Mouse (Mus musculus) retina, embryonic 14.5 days (tissue): Measurements from ENCODE around the gene Vgll4.

Experiments
- DNase-seq: peaks from one replicate; pipeline ENCODE4 v3.0.0-alpha.2; 2015; ENCODE audit warnings: low spot score

Vgll4 gene

DNA sequence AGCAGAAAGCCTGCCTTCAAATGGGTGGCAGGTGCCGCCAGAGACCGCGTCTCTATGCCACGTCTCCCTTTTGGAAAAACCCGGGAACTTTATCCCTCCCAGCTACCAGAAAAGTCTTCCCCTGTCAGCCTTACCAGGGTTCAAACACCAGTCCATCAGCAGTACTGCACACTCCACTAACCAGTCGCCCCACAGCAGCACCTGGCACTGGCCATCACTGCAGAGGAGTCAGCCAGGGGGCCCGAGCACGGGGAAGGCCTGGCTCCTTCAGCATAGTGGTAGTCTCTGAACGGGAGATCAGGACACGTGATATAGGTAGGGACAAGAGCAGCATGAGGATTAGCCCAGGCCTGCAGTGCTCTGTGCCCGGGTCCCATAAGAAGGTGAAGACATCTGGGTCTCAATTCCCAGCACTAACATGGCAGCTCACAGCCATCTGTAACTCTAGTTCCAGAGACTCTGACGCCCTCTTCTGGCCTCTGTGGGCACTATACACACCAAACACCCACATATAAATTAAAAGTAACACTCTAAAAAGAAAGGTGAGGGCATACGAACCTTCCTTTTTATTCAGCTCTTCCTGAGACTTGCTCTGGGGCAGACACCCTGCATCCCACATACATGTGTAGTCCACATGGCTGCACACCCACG lies 98.7 kb downstream of the Vgll4 start:
- DNase-seq = no peak

DNA sequence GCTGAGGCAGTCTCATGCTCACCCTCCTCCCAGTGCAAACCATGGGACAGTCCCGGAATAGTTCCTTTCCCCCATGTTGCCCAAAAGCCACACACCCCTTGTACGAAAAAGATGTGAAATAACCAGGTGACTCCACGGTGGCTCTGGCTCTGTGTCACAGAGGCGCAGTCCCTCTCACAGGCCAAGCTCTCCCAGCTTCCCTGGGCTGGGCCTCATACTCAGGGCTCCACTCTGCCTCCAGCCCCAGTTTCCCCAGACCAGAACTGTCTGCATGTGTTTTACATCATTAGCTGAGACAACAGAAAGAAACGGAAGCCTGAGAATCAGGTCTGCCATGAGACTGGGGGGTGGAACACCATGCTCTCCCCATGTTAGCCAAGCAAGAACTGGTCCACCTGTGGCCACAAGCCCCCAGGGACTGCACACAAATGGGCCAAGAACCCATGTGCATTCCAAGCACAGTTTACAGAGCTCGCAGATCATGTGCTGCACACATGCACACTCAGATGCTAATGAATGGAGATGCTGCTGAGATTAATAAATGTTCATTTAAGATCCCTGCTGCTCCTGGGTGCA lies 100.2 kb downstream of the Vgll4 start:
- no peak for DNase-seq

DNA sequence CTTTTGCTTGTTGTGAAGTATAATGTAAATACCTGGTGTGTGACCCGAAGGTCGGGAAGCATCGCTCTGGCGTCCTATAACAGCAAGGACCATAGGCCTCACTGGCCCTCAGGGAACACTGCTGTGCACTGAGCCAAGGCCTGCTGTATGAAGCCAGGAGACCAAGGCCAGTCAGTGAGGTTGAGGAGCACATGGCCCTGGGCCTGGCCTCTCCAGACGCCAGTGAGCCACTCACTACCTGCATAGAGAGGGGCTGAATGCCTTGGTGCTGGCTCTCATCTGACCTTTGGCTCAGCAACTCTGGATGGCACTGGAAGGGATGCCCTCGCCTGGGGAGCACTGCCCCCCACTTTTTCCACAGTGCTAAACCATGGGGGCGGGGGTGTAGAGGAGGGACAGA lies 101.1 kb downstream of the Vgll4 start:
- no peak for DNase-seq

DNA sequence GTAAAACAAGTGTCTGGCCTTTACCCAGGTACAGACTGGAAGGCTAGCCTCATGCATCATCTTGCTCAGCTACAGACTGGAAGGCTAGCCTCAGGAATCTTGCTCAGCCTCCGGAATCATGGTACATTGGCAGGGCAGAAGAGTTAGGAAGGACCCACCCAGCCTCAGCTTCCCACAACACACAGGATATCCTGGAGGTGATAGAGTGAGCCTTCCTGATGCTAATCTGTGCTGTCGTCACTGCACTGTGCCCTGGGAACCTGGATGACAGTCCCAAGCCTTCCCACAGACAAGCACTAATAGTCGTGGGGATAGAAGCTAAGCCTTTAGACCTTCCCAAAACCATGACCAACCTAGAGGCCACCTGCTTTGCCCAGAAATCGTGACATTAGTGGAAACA lies 103.2 kb downstream of the Vgll4 start:
- DNase-seq = no peak

DNA sequence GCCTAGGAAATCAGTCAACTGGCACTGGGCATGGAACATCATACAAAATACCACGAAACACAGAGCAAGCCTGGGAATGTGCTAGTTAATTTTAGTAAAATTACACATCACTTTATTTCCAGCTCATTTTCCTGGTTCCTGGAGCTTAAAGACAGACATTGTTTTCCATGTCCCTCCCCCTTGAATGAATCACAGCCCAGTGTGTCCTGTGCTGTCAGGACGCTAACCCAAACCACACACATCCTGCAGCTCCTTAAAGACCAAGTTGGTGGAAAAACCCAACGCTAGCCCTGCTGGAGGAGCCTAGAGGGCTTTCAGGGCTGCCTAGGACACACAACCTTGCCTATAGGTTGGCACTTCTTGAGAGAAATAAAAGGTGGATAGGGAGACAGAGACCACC lies 103.7 kb downstream of the Vgll4 start:
- DNase-seq = no peak

DNA sequence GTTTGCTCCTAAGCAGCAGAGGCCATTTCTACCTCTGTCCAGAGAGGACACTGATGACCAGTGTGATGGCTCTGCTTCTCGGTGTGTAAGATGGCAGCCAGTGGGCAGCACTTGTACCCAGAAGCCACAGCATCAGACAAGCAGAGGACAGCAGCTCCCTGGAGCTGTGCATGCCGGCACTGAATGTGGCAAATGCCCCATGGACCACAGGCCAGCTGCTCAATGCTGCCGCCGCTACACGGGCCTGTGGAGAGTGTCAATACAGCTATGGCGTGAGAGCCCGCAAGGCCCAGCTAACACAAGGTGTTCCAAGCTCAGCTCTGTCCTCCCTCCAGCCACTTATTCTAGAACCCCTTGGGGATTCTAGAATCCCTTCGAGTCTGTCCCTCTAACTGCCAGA lies 105.4 kb downstream of the Vgll4 start:
- no peak for DNase-seq

DNA sequence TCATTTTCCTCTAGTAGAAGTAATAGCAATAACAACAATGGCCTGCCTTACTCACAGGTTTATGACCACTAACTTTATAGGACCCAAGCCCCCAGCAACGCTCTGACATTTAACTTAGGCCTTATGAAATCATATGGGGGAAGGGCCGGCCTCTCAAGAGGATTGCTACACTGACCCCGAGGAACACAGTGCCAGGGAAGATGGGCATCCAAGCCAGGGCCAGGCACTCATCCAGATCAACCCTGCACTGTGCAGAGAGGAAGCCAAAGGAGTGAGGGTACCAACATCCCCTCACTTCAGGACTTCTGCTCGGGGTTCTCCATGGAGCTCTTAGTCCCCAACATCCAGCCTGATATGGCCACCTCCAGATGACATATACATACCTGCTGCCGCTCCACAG lies 106.3 kb downstream of the Vgll4 start:
- no peak for DNase-seq

DNA sequence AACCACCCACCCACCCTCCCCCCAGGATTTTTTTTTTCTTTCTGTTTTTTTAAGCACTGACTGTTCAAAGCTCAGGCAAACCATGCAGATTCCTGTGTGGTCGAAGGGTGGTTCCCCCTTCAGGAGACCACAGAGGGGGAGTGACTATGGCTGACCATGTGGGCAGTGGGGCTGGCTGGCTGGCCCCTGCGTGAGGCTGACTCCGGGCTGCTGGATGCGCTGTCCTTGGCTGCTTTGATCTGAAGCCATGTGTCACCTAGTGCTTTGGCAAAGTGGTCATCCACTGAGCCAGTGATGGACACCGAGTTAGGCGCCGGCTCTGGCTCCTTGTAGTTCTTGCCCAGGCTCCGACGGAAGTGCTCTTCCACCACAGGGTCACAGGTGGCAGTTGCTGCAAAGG lies 107.7 kb downstream of the Vgll4 start:
- DNase-seq = no peak

DNA sequence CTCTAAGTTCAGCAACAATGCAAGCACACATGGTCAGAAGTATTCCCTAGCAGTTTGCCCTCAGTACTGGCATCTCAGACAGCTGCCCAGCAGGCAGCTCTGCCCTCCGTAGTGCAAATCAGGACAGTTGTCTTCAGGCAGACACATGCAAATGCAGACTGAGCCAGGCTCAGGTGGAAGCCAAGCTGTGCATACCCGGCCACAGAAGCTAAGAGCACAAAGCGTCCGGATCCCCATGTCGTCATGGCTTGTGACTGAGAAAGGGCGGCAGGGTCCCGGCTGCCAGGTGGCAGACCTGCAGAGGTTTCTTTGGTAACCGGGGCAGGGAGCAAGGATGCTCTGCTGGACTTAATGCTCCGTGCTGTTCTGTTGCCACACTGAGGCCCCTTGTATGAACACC lies 108.2 kb downstream of the Vgll4 start:
- DNase-seq = no peak

DNA sequence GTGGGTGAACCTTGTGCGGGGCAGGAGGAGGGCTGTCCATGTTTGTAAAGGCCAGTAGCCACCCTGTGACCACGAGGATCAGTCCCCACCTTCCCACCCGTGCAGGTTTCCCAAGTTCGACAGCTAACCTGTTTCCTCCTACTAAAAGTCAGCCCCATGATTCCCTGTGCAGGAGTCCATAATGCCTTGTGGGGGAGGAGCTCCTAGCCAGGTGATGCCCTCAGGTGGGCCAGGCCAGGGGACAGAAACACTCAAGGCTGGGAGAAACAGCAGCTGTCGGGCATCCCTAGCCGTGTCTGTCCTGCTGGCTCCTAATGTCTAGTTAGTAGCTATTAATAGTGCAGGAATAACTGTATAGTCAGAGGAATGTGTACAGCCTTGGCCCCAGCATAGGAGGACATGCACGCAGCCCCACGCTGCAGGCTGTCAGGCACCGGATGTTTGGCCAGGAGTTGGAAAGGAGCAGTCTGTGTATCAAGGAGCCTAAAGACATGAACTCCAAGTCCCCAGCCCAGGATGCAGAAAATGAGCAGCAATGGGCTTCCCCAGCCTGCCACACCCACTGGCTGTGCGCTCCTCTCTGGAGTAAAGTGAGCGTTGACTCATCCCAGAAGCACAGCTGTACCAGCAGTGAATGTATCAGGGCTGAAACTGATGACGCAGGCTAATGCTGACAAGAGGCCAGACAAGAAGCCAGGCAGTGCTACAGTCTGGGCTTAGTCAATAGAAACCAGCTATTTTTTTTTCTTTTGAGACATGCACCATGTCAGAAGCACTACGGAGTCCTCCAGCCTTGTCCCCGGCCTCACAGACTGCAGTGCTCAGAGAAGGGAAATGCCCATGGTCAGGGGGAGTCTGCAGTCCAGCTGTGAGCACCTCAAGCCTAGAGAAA lies 108.9 kb downstream of the Vgll4 start:
- DNase-seq = no peak

DNA sequence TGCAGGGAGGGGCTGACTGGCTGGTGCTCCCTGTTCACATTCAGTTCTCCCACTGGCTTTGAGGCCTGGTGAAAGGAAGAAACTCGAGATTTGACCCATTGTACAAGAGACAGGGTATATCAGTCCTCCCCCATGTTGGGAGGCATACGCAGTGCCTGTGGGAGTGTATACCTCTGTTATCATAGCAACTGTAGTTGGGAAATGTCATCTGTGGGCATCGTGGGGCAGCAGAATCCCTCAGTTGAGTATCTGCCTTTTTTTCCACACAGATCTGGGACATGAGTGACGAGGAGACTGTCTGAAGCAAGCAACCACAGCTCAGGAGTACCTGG lies 111.1 kb downstream of the Vgll4 start:
- no peak for DNase-seq

DNA sequence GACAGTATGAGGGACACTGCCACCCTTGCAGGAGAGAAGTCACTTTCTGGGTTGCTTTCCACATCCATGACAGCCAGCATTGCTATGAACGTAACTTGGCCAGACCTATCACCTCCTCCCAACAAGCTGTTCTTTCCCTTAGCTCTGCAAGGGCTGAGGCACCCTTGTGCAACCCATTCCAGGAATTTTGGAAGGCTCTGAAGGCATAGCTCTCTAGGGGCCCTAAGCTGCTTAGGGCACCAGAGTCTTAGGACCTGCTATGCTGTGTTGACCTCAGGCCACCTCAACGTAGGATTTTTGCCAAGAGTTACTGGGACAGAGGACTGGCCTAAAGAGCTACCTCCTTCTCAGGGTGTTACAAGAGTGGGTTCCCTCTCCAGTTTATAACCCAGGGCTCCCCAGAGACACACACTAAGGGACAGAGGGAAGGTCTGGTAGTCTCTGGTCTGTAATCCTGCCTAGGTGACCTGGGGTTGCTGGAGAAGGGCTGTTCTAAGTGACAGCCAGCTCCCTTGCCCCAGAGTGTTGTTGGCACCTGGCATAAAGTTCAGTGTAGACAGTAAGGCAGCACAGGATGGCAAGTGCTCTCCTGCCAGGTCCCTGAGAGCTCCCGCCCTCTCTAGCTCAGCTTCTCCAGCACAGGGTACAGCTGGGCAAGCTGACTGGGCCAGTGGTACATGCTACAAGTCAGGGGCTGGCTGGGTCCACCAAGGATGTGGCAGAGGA lies 111.6 kb downstream of the Vgll4 start:
- DNase-seq = no peak

DNA sequence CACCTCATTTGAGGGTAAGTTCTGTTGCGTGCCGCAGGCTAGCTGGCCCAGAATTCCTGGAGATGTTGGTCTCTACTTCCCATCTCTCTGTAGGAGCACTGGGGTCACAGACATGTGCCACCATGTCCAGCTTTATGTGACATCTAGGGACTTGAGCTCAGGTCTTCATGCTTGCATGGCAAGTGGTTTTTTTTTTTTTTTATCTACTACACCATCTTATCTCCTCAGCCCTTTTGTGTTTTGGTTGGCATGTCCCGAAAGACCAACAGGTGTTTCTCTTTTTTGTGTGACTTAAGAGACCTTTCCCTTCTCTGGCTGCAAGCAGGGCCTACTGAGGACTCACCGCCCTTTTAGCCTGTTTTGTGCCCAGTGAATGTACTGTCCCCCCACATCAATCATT lies 113.3 kb downstream of the Vgll4 start:
- DNase-seq = no peak

DNA sequence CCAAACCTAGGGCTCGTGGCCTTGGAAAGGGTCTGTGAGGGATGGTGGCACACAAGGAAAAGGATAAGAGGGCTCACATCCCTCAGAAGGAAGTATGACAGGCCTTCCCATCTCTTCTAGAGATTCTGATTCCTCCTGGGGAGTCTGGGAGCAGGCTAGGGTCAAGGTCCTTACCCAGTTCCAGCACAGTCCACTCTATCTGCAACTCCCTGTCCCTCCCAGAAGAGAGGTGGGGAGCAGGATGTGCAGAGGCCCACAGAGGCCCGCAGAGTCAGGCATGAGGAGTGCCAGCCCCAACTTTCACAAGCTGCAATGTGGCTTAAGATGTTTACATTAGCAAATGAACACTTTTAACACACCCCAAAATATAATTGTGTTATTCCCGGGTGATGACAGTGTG lies 114.2 kb downstream of the Vgll4 start:
- no peak for DNase-seq

DNA sequence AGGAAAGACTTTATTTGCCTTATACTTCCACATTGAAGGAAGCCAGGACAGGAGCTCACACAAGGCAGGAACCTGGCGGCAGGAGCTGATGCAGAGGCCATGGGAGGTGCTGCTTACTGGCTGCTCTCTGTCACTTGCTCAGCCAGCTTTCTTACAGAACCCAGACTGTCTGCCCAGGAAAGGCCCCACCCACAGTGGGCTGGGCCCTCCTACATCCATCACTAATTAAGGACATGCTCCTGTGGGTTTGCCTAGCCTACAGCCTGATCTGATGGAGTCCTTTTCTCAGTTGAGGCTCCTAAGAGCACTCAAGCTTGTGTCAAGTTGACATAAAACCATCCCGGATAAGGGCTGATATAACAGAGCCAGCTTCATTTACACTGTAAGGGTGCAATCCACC lies 115.4 kb downstream of the Vgll4 start:
- DNase-seq = no peak

DNA sequence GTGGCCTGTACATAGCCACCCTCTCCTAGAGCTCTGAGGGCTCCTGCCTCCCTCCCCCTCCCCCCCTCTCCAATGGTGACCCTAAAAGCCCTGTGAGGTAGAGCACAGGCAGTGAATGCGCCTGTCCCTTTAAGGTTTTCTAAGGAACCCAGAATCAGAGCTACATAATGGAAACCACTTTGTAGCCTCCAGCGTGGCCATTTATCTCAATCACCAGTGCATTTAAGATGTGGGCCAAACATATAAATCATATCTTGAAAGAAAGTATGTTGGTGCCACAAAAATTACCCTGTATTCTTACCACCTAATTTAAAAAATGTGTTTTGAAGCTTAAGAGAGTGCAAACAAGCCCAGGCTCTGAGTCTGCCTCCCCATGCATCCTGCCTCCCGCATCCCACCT lies 117.1 kb downstream of the Vgll4 start:
- DNase-seq = no peak

DNA sequence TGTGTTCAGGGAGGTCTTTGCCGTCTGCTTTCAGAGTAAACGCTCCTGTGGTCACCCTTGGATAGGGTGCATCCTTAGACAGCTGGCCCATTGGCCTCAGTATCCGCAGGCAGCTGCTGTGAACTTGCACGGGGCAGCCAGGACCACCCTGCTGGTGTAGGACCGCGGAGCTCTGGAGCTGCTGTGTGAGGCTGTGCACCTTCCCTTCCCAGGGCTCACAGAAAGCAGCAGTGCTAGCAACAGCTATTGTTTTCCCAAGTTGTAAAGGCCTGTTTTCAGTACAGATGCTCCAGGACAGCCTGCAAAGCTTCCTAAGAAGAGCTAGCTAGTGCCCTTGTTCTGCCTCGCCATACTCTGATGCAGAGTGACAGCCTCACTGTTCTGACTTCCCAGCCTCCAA lies 118.1 kb downstream of the Vgll4 start:
- no peak for DNase-seq

DNA sequence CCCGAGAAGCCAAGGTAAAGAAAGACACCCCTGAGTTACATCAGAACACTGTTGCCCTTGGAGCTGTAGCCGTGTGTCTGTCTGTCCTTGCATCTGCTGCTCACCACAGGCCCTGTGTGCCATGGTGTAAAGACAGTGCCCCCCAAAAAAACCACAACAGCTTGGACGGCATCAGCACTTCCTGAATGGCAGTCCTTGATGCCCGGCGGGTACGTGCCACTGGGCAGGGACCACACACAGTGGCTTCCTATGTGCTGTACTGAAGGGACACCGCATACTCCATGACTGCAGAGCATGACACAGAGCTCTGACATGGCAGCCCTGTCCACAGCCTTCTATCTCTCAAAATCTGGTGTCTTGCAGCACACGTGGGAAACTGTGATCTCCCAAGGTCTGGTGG lies 120.0 kb downstream of the Vgll4 start:
- DNase-seq = no peak

DNA sequence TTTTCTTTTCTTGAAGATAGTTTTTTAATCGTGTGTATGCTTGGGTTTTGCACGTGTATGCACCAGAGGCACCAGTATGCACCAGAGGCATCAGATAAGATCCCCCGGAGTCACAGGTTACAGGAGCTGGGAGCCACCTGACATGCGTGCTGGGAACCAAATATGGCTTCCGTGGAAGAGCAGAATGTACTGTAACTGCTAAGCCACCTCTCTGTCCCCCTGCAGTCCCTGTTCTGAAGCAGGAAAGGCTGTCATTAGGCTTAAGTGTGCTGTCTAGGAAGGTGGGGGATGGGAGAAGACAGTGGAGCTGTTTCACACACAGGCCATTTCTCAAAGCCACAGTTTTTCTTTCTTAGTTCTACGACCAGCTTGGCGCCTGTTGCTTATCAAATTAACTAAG lies 121.0 kb downstream of the Vgll4 start:
- DNase-seq = no peak

DNA sequence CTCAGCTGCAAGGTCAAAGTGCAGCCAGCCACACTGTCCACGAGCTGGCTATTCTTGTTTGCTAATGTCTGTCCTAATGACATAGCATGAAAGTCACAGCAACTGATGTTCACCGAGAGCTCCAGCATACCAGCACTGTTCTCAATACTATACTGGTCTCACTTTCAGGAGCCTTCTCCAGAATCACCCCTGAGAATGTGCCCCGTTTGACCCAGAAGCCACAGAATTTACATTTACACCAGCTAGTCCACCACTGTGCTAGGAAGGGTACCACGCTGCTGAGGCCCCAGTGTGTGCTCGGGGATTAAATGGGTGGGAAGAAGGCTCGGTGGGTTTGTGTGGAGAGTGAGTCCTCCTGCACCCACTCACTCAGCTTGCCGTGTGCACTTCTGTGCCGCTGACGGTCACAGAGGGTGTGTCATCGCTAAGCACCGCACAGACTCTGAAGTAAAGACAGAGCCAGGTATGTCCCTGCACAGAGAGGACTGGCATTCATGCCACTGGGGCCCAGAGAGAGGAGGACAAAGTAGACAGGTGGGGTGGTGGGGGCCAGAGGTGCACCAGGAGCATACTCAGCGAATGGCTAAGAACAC lies 122.1 kb downstream of the Vgll4 start:
- DNase-seq = no peak

DNA sequence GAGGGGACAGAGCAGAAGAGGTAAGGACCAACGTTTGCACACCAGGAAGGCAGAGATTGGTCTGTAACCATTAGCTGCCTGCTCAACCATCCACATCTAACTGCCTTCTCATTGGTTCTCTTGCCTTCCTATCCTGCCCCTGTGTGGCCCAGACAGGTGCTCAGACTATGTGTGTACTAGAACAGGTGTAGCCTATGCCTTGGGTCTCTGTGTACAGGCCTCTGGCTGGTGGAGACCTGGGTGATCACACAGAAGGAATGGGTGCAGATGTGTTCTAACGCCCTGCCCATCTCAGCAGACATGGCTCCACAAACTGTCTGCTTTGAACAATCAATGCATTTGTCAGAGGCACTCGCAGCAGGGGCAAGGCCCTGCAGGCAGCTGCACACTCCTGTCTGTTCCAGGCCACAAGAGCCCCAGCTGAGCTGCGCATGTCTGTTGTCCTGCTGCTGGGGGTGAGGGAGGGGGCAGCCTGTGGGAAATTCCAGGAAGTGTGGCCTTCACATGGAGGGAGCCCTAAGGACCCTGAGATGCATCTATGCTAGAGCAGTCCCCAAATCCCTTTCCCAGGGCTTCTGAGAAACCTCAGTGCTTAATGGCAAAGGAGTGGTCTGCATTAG lies 123.5 kb downstream of the Vgll4 start:
- DNase-seq = peak; percentile 49

DNA sequence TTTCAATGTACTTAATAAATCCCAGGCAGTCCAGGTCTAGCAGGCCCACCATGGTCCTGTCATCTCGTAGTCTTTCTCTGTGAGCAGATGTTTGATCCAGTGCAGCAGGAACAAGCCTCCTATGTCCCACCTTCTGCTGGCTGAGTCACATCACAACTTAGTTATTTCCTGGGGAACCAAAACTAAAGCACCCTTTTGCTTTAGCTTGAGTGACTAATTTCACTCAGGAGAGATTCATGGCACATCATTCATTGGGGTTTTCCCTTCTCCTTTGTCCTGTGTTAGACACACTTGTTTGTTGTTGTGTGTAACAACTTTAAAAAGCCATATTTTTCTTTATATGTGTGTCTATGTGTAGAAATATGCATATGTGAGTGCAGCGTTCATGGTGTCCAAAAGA lies 126.9 kb downstream of the Vgll4 start:
- no peak for DNase-seq
